Mouse (Mus musculus) MEL-GATA-1-ER (cell line): ENCODE data around the gene Tmem164.

Experiments used
- DNase-seq: peaks from one replicate; pipeline ENCODE4 v3.0.0-alpha.2; 2012; ENCODE audit warnings: low read depth; ENCODE audit errors: extremely low read depth

Tmem164 gene

DNA sequence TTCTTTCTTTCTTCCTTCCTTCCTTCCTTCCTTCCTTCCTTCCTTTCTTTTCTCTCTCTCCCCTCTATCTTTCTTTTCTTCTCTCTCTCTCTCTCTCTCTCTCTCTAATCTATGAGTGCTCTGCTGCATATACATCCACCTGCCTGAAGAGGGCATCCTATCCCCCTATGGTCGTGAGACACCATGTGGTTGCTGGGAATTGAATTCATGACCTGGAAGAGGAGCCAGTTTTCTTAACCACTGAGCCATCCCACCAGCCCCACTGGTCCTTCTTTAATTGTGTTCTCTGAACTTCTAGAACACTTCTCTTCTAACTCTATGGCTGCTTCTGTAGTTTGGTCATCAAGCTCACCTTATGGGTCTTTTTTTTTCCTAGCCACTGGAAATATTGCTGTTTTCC is 146.4 kb downstream of the Tmem164 start:
- DNase-seq, result peak; percentile 33

DNA sequence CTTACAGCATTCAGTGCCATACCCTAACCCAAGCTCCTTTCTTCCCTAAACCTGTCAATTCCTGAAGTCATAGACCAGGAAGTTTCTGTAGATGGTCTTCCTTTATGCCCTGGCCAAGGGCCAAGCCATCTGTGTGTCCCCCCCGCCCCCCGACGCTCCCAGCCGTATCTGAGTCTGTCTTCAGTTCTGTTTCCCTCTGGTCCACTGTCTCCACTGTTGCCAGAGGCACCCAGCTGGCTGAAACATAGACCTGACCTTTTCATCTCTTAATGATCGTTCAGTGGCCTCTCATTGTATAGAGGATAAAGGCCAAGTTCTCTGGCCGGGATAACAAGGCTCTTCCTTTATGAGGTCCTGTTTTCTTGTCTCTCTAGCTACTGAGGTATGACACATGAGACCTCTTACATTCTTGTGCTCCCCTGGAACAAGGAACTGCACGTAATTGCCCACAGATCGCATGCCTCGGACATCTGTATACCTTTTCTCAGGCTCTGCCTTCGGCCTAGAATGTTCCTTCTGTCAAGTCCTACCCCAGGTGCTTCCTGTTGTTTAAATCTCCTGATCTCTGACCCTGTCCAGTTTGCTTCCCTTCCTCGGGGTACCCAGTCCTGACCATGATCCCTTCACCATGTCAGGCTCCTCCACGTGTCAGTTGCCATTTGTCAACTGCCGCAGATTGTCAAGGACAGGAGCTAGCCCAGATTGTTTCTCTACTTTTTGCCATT is 147.1 kb downstream of the Tmem164 start:
- DNase-seq, result no peak

DNA sequence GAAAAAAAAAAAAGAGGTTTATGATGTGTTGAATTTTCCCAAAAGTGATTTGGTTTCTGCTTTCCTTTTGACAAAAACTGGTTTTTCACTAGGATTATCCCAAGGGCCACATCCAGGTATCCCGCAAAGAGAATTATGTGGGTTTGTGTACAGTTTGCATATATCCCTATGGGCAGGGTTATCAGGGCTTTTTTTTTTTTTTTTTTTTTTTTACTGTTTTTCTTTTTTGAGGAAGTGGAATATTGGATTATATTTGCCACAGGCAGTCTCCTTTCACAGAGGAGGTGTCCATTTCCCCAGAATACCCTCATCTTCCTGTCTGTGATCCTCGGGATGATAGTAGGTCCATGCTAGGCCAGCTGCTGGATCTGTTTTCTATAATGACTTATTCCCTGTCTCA is 148.1 kb downstream of the Tmem164 start:
- peak; percentile 37 for DNase-seq

DNA sequence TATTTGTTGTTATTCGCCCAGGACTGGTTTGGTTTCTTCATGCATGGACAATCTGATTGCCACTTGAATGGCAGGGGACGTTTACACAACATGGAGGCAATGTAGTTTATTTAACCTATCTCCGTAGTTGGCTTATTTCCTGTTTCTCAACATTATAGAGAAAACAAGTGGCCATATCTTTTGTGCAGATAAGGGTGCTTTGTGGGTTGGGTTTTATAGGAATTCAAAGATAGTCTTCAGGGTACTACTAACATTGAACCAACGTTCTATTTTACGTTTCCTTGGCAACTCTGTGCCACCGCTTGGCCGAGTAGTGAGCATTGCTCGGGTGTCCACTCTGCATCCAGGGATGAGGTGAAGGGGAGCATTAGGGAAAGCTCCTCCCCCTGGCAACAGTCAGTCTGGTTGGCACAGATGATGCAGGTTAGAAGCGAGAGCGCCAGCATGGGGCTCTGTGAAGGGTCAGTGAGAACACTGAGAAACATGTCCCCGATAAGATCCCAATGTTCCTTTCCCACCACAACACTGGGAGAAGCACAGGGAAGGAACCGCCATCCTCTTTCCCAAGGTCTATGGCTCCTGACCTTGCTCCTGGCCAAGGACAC is 148.8 kb downstream of the Tmem164 start:
- DNase-seq, result peak; percentile 67

DNA sequence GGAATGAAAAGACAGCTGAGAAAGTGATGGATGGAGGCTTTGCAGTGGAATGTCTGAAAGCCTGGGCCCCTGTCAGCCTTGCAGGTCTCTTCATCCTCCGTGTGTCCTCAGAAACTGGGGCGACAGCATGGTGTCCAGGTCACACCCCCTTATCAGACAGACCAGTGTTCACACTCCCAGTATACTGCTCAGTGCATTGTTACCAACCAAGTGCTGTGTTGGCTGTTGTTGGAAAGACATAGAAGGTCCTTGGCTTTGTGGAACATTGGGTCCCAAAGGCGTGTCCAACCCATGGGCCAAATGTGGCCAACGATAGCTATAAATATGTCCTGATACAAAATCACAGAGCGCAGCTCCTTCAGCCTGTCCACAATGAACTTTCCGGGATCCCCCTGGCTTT is 149.4 kb downstream of the Tmem164 start:
- no peak for DNase-seq

DNA sequence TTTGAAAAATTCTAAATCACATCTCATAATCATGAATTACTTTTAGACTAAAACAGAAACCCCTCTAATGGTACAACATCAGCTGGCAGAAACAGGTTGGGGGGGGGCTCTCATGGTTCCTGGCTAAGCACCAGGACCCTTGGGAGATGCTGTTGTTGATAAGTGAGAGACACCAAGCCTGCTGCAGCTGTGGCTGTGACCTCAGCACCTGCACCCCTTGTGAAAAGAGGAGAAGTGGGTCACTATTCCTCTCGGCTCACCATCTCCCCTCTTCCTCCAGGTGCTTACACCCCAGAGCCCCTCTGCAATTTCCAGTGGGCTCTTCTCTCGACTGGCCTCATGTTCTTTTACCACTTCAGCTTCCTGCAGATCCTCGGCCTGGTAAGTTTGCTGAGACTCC is 151.0 kb downstream of the Tmem164 start:
- no peak for DNase-seq

DNA sequence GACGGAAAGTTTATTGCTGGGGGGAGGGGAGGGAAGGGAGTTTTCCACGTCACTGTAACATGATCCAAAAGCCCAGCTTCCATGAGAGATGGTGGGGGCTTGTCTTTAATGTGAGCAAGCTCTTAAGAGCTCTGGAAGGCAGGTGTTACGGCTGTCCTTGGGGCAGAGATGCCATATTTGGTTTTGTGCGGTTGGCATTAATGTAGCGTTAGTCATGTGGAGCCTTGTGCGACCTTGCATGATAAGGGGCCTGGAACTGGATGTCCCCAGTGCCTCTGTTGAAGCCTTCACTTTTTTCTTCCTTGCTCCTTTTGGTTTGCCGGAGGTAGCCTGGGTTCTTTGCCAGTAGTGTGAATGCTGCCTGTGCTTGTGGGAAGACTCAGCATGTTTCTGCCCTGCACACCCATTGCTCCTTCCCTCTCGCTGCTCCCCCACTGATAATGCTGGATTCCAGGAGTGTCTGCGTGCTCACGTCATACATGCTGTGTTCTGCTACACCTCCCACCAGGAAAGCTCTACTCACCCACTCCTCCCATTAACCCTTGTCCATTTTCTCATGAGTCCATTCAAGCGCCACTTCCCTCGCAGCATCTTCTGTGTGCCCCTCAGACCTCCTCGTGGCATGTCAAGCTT is 152.1 kb downstream of the Tmem164 start:
- no peak for DNase-seq

DNA sequence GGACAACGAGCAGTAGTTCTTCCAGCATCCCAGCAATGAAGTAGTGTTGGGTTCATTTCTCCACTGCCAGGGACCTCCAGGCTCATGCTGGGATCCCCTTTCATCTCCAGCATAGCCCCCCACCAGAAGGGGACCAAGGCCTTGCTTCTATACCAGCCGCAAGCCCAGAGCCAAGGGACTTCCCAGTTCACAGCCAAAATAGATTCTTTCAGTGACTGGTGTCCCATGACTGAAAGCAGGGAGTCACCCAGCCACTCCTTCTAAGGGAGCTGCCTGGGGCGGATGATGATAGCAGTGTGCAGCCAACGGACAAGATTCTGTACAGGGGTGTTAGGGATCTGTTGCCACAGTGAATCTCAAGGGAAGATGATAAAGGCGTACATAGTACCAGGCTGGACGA is 153.6 kb downstream of the Tmem164 start:
- DNase-seq, result no peak

DNA sequence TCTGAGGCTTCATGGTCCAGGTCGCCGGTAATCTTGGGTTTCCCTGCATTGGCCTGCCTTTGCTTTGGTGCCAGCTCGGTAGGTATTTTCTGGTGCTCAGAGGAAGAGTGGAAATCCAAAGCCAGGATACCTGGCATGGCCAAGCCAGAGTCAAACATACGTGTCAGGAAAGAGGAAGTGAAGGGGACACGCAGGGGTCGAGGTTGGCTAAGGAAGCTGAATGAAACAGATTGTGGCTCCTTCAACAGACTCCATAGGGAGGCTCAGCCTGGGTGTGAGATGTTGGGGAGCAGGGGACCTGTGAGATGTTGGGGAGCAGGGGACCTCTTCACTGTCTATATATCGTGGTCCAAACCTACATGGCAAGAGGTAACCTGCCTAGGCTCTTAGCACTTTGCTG is 155.2 kb downstream of the Tmem164 start:
- no peak for DNase-seq

DNA sequence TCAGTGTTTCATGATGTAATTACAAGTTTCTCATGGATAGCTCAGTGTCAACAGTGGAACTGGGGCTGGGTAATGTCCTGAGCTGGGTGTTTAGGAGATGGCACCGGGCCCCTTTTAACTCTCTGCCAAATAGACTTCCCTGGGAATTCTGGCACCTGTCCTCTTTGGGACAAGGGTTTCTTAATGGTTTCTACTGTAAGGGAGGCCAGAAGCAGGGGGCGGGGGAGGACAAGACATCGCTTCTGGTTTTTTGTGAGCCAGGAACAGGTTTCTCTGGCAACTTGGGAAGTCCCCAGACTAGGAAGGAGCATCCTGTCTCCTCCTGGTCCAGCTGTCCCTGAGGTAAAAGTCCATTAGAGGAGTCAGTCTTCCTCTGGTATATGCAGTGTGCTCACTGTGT is 156.1 kb downstream of the Tmem164 start:
- DNase-seq, result no peak

DNA sequence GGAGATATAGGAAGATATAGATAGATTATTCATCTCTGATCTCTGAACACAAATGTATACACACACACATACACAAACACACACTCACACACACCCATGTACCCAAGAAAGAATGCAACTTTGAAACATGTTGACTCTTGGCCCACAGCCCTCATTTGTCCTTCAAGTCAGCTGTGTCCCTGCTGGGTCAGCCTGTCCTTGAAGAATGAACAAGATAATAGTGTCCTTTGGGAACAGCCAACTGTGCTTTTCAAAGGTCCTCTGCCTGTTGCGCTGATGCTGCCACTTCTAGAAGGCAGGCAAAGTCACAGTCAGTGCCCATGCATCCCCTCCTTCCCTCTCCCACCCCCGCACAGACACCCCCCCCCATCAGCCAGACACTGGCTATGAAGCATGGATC is 157.6 kb downstream of the Tmem164 start:
- DNase-seq, result no peak

DNA sequence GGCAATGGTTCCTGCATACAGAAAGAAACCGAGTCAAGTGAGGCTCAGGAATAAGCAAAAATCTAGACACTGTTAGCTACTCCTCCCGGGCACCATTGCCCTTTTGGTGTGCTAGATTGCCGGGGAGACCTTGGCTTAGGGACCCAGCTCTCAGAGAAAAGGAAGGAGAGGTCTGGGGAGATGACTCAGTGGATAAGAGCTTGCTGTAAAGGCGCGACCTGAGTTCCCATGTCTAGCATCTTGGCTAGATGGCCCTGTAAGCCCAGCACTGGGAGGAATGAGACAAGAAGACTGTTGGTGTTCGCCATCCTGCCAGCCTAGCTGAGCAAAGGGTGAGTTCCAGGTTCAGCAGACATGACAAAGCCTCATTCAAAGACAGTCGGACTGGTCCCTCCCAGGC is 158.2 kb downstream of the Tmem164 start:
- no peak for DNase-seq

DNA sequence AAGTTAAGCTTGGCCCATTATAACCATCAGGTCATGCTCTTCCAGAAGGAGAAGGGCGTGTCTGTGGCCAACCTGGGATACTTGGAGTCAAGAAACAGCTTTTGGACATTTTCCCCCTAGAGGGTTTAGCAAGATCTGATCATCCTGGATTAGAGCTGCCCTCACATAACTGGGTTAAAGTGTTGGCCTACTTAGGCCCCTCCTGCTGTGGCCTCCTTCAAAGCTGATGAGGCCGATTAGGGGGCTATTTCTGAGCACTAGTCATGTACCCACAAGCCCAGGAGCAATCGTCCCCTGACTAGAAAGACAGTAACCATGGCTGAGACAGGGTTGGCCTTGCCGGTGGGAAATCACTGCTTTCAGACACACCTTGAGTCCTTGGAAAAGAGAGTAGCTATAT is 160.7 kb downstream of the Tmem164 start:
- DNase-seq, result no peak

DNA sequence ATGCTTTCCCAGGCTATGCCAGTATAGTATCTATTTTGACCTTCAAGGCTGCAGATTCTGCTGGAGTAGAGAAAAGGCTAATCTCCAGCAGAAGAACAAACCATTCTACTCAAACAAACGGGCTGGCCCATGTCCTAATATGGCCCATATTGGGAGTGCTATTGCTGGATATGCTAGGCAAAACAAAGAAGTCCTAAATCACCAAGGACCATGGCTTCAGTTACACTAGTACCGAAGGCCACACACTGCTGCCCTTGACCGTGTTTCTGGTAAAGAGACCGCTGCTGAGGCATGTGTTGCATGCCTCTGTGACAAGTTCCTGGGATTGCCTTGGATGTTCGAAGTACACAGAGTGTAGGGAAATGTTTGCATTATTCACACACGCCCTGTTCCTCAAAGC is 165.1 kb downstream of the Tmem164 start:
- no peak for DNase-seq

DNA sequence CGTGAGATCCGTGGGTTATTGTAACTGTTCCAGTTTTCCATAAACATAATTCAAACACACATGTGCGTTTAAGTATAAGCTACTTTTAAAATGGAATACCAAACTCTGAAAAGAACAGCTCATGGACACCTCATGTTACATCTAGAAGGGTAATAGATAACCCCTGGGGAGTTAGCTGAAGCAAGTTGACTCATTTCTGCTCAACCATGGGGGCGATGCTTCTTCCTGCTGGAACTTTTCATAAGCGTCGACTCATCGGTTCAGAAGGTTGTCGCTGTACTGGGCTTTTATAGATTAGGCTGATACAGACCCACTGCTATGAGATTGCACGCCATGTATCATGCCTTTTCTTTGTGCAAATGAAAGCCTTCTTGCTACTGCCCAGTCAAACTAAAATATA is 166.8 kb downstream of the Tmem164 start:
- DNase-seq, result no peak

DNA sequence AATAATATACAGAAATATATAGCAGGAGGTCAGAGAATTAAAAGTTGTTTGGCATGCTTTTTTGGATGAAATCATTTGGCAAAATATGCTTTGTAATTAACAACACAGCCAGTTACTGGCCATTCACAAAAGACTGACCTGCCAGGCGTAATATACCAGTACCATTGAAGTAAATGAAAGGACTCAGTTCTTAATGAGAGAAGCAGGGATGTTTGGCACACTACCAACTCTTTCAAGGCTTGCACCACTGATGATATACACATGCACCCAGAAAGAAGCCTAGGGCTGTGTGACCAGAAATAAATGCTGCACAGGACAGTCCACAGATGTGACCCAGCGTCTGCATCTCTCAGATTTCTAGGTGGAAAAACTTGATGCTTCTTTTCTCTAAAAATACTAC is 188.6 kb downstream of the Tmem164 start:
- DNase-seq, result no peak

DNA sequence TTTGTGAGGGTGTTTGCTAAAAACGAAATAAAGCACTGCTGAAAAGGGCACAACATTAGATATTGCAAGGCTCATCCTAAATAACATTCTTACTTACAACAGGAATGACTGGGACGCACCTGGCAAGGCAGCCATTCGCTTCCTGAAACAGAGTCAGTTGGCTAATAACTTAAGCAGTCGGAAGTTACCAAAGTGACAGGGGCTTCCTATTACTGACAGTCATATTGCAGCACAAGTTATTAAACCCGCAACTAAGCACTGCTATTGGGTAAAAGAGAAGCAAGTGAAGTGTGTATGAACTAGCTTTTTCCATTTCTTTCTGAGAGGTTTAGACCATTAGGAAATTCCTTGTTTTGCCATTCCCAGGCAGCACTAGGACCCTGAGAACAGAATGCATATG is 201.0 kb downstream of the Tmem164 start:
- DNase-seq, result no peak

DNA sequence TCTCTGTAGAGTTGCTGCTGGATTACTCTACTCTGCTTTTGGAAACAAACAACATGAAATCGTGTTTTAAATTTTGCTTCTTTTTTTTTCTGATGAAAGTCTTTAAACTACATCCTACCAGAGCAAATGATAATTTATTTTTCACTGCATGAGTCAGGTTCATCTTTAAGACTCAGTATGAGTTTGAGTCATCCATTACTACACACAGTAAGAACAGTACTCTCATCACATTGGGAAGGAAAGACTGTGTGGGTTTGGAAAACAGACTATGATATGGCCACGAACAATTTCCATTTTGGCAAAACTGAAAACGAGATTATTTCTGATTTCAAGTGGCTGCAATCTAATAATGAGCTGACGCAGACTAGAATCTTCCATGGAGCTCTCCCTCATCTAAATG is 202.4 kb downstream of the Tmem164 start:
- DNase-seq, result no peak

DNA sequence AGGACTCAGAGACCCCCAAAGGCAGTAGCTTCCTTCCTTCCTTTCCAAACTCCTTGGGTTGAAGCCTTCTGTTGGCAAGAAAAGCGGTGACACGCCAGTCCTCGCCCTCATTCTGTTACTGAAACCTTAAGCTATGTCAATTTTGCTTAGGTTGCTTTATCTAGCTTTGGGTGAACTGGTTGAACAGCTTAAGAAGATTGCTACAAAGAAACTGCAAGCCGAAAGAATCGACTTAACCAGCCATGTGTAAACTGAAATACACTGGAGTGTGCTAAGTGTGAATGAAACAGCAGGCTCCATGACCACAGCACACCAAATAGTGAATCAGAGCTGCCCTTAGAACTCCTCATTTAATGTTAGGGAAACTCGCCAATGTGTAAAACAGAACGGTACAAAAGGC is 204.8 kb downstream of the Tmem164 start:
- DNase-seq, result no peak
